Mouse (Mus musculus): ENCODE measurements at regions not wholly inside any gene's neighbourhood (a gene's known extent, or its start where the extent isn't known, plus 50 kb on each side); places are given as distances from the start of the nearest gene placed in this dataset.

GRCm38 (mm10) chr13:97453469-97453868 lies 212.6 kb downstream of the Enc1 start:
- in situ Hi-C loops (cut with MboI, MseI): no loop called here

- in situ Hi-C loops (cut with MboI, MseI): no loop called here
Observed at GRCm38 (mm10) chr13:97453090-97453430, 212.2 kb downstream of the Enc1 start.

GRCm38 (mm10) chr13:97452386-97453089 lies 211.6 kb downstream of the Enc1 start:
- in situ Hi-C loops (cut with MboI, MseI): no loop called here

GRCm38 (mm10) chr13:97451276-97451675 lies 210.4 kb downstream of the Enc1 start:
- in situ Hi-C loops (cut with MboI, MseI): no loop called here

GRCm38 (mm10) chr13:97448123-97448522 lies 207.2 kb downstream of the Enc1 start:
- in situ Hi-C loops (cut with MboI, MseI): no loop called here

GRCm38 (mm10) chr13:97443731-97444428 lies 203.0 kb downstream of the Enc1 start:
- in situ Hi-C loops (cut with MboI, MseI): no loop called here

GRCm38 (mm10) chr13:97442806-97443205 lies 201.9 kb downstream of the Enc1 start:
- in situ Hi-C loops (cut with MboI, MseI): no loop called here

- in situ Hi-C loops (cut with MboI, MseI): no loop called here
Observed at GRCm38 (mm10) chr13:97442283-97442682, 201.4 kb downstream of the Enc1 start.

- in situ Hi-C loops (cut with MboI, MseI): no loop called here
Observed at GRCm38 (mm10) chr13:97441803-97442202, 200.9 kb downstream of the Enc1 start.

GRCm38 (mm10) chr13:97439216-97439979 lies 198.5 kb downstream of the Enc1 start:
- in situ Hi-C loops (cut with MboI, MseI): no loop called here

GRCm38 (mm10) chr13:97438692-97439091 lies 197.8 kb downstream of the Enc1 start:
- in situ Hi-C loops (cut with MboI, MseI): no loop called here

GRCm38 (mm10) chr13:97438277-97438676 lies 197.4 kb downstream of the Enc1 start:
- in situ Hi-C loops (cut with MboI, MseI): no loop called here

- in situ Hi-C loops (cut with MboI, MseI): no loop called here
Observed at GRCm38 (mm10) chr13:97436719-97437350, 195.9 kb downstream of the Enc1 start.

GRCm38 (mm10) chr13:97435865-97436718 lies 195.2 kb downstream of the Enc1 start:
- in situ Hi-C loops (cut with MboI, MseI): no loop called here

- in situ Hi-C loops (cut with MboI, MseI): no loop called here
Observed at GRCm38 (mm10) chr13:97434961-97435864, 194.3 kb downstream of the Enc1 start.

- in situ Hi-C loops (cut with MboI, MseI): no loop called here
Observed at GRCm38 (mm10) chr13:97434167-97434566, 193.3 kb downstream of the Enc1 start.

- in situ Hi-C loops (cut with MboI, MseI): no loop called here
Observed at GRCm38 (mm10) chr13:97432627-97433026, 191.7 kb downstream of the Enc1 start.

GRCm38 (mm10) chr13:97430885-97431284 lies 190.0 kb downstream of the Enc1 start:
- in situ Hi-C loops (cut with MboI, MseI): no loop called here

- in situ Hi-C loops (cut with MboI, MseI): no loop called here
Observed at GRCm38 (mm10) chr13:97428163-97428562, 187.3 kb downstream of the Enc1 start.

- in situ Hi-C loops (cut with MboI, MseI): no loop called here
Observed at GRCm38 (mm10) chr13:97427537-97427936, 186.6 kb downstream of the Enc1 start.
